Mouse (Mus musculus) ES-E14 (cell line): ENCODE results near the gene Tspan8.

Source experiments
- MAFK ChIP-seq: IDR thresholded peaks from 2 replicates; pipeline ENCODE4 v1.6.1; 2014; ENCODE audit warnings: mild to moderate bottlenecking, low read depth, low read length, inconsistent platforms; ENCODE audit not compliant: insufficient read depth
- ZC3H11A ChIP-seq: IDR thresholded peaks from 2 replicates; pipeline ENCODE4 v1.6.1; 2012; ENCODE audit warnings: low read depth, mild to moderate bottlenecking, inconsistent platforms, low read length, borderline replicate concordance

DNA sequence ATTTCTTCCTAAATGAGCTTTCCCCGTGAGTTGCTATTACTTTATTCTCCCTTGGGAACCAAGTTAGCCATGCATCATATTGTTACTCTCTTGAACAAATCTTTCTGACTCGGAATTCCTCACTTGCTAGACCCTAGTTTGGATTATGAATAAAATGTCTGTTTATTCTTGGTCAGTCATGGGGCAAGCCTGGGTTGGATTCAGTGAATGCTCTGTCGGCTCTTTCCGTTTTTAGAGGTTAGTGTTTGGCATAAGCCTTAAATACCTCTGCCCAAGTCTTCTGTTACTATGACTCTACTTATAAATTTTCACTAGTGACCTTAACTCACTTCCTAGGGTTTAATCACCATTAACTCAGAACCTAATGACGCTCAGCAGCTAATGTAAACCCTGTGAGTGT, 5.1 kb upstream of the Tspan8 start:
- TF ChIP-seq ZC3H11A (no peak), MAFK (no peak)
